Mouse (Mus musculus) CD8-positive naive resting alpha-beta T cell, adult 2 months (primary cell): ENCODE measurements at regions not wholly inside any gene's neighbourhood (a gene's known extent, or its start where the extent isn't known, plus 50 kb on each side); places are given as distances from the start of the nearest gene placed in this dataset.
A peak's percentile ranks its signal among the peaks of the same experiment; 100 is the strongest.

ENCODE experiments used
- DNase-seq, 2 experiments: peaks; one replicate each; pipeline ENCODE4 v3.0.0; 2022; ENCODE audit warnings: low read depth in 2 of 2, low spot score in 2 of 2

DNA sequence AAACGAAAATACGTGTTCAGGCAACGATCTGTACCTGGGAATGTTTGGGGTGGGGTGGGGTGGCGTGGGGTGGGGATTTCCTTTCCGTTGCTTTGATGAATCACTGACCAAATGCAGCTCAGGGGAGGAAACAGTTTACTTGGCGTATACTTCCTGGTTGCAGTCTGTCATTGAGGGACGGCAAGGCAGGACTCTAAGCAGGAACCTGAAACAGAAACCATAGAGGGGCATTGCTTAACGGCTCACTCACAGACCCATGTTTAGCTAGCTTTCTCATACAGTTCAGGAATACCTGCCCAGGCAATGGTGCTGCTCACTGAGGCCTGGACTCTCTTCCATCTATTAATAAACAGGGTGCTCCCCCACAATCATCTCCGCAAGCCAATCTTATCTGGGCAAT is 55.1 kb upstream of the Smox start:
- DNase-seq = no peak

GRCm38 (mm10) chr2:131430474-131430873 is 60.8 kb upstream of the Smox start:
- DNase-seq = no peak

- DNase-seq = no peak
Measured at GRCm38 (mm10) chr2:131428089-131428488, 63.2 kb upstream of the Smox start.

DNA sequence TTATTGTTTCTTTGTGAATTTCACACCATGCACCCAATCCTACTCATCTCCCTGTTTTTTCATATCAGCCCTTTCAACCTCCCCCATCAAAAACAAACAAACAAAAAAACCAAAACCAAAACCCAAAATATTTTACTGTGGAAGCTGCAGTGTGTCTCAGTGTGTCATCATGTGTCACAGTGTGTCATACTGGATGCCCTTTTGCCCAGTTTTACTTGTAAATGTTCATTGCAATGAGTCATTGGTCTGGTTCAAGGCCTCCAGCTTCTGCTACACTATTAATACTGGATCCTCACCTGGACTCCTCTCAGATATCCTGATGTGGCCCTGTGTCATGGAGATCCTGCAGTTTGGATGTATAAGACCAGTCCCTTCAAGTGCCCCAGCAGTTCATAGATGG is 64.4 kb upstream of the Smox start:
- DNase-seq = no peak

- DNase-seq = no peak
Measured at GRCm38 (mm10) chr2:131423616-131424320, 67.5 kb upstream of the Smox start.

DNA sequence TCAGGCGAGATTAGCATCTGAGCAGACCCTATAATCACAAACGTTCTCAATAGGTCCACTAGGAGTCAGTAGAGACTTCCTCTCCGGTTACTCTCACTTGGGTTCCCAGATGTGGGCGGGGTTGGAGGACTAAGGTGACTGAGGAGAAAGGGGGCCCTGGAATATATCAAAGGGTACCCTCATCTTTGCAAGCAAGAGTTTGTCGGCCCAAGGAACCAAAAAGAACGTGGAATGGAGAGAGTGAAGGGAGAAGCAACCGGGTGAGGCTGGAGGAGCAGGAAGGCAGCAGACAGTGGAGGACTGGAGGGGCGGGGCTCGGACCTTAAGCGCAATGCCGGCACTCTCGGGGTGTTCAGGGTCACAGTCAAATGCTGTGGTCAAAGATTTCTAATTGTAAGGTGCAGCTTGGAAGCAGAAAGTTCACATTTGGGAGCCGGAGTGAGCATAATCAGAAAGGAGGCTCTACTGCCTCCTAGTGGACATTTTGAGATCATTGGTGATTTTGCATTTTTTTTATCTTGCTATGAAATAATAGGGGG is 68.3 kb upstream of the Smox start:
- peak; percentile 33 to 62 for DNase-seq

DNA sequence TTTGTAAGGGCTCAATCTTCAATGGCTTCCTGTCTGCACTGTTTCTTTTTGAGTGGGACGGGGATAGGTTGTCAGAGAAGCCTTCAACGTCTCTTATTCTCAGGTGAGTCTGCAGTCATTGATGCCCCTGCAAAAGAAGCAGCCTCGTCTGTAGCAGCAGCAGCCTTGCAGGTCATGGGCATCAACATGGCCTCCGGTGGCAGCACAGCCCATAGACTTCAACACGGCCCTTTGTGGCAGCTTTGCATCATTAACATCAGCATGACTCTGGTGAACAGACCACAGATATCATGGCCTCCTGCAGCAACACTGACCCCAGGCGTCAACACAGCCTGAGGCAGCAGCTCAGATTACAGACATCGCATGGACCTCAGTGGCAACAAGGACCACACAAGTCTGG is 65.4 kb upstream of the Rnf24 start:
- no peak for DNase-seq

DNA sequence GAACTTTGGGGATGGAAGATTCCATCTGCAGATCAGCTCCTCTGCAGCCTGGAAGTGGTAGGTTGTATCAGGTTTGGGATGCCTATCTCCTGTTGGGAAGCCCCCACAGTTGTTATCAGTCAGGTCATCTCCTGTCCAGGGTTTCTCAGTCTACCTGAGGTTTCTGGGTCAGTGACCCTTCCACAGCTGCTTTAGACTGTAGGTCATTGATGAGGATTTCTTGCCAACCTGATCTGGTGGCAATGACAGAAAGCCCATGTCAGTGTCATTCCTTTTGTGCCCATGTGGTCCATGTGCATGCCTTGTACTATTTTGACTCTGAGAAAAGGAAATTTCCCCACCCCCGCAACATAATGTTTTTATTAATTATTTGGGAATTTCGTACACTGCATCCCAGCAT is 64.8 kb upstream of the Rnf24 start:
- no peak for DNase-seq

GRCm38 (mm10) chr2:131416482-131416881 is 63.8 kb upstream of the Rnf24 start:
- peak in 1 of 2 experiments; percentile 14 for DNase-seq

GRCm38 (mm10) chr2:131410906-131411520 is 58.3 kb upstream of the Rnf24 start:
- DNase-seq = no peak

DNA sequence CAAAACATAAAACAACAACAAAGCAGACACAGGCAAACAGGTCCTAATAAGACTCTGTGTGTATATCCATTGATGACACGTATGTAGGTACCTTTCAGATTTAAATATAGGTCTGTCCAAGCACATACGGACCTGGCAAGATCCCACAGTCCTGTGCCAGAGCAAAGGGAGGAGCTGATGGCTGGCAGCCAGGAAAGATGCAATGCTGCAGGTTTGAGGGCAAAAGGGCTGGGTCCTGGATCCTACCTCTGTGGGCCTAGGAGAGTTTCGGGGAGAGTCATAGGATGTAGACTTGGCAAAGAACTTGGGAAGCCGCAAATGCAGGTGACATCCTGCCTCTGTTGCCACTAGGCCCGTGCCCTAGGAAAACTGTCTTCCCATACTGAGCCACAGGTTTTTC is 54.6 kb upstream of the Rnf24 start:
- no peak for DNase-seq

GRCm38 (mm10) chr2:131404218-131404555 is 51.5 kb upstream of the Rnf24 start:
- DNase-seq = no peak

DNA sequence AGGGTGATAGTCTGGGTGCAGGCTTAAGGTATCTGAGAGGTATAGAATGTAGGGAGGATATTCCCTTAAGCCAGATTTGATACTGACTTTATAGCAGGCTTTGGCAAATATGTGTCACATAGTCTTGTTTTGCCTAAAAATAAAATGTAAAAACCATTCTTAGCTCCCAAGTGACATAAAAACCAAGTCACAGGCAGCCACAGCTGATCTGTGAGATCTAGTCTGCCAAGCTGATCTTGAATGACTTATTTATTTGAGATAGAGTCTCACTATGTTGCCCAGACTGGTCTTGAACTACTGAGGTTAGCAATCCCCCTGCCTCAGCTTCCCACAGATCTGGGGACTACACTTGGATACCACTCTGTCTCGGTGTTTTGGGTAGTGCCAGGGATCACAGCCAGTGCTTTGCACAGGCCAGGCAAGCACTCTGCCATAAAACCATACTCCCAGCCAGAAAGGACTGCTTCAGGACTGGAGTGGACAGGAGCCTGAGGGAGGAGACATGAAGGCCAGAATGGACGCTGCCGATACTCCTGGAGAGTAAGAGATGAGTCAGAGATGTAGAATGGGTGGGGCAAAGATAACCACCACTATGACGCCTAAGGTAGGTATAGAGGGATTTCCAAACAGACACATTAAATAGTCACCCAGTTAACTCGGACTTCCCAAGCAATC is 51.0 kb upstream of the Rnf24 start:
- DNase-seq = no peak
